Mouse (Mus musculus): ENCODE measurements around the gene Cfc1. TPM values are rescaled to one million over a fixed set of nuclear protein-coding genes. Genes with fewer than 3 reads are reported as not detected.

Cfc1 gene
- polyA plus RNA-seq, 1 experiment from 2014 or later: 0.16 TPM

DNA sequence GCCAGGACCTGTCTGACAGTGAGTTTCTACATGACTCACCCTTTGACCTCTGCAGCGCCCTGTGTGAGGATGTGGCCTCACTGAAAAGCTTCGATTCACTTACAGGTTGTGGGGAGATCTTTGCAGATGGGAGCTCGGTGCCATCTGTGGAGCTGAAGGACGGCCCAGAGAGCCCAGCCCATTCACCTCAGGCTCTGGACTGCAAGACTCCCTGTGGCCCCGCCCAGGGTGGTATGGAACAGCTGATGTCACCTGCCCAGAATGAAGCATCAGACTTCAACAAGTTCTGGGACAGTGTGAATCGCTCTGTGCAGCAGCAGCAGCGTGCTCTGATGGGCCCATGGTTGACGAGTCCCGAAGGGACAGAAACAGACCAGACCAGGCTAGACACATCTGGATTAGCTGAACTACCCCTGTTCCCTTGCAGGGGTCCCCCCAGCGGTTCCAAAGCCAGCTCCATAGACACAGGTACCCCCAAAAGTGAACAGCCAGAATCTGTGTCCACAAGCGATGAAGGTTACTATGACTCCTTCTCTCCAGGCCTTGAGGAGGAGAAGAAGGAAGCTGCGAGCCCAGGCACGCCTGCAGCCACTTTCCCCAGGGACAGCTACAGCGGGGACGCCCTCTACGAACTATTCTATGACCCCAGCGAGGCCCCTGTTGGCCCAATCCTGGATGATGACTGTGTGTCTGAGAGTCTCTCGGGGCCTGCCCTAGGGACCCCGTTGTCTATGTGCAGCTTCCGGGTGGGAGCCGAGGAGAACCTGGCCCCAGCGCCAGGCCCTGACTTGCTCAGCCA, 52.0 kb downstream of the Cfc1 start:
- Histone ChIP-seq H3K27ac (ENCODE audit: low read depth, low read length) (no peak overlapping the region), H3K9ac (ENCODE audit: low read depth, low read length) (no peak overlapping the region), H3K36me3 (ENCODE audit: control insufficient read depth, insufficient read depth, low read length) (peaks cover 43% of the 10 kb centered on the region), H3K4me3 (ENCODE audit: low read length) (no peak overlapping the region), H3K4me2 (ENCODE audit: low read length) (no peak overlapping the region), H3K4me1 (ENCODE audit: control insufficient read depth, insufficient read depth, low read depth, low read length) (peaks cover 18% of the 10 kb centered on the region), H3K27me3 (replicated peaks; ENCODE audit: control insufficient read depth, insufficient read depth, low read length) (no peaks in the 10 kb centered on the region), H3K9me3 (ENCODE audit: control insufficient read depth, low read length) (no peaks in the 10 kb centered on the region)
- 84% methylated on average over 22 of the region's 22 CpGs for WGBS
- ATAC-seq: no peak

Other genes starting within 250 kb of the Cfc1 start
- 64.8 and 68.6 TPM in 2 replicates for gene Ccdc115, start 96.0 kb upstream of the Cfc1 start, polyA plus RNA-seq (2015; fragmentation: Nextera tagmentation; extraction: Ambion mirVana)
- gene Imp4, start 95.8 kb upstream of the Cfc1 start, polyA plus RNA-seq (2015; fragmentation: Nextera tagmentation; extraction: Ambion mirVana): 50.1 and 54.4 TPM in 2 replicates
- gene Ptpn18, start 75.9 kb upstream of the Cfc1 start, polyA plus RNA-seq (2015; fragmentation: Nextera tagmentation; extraction: Ambion mirVana): 4.4 and 4.9 TPM in 2 replicates
- gene Prss39, start 37.2 kb upstream of the Cfc1 start, polyA plus RNA-seq (2015; fragmentation: Nextera tagmentation; extraction: Ambion mirVana): not detected in 2 replicates
- gene Prss40, start 25.3 kb downstream of the Cfc1 start, polyA plus RNA-seq (2015; fragmentation: Nextera tagmentation; extraction: Ambion mirVana): not detected in 2 replicates
- 28.6 and 31.9 TPM in 2 replicates for gene Amer3, start 44.0 kb downstream of the Cfc1 start, polyA plus RNA-seq (2015; fragmentation: Nextera tagmentation; extraction: Ambion mirVana)

Data from hindbrain, embryonic 16.5 days (tissue).